Mouse (Mus musculus) myocyte (in vitro differentiated cells): Measurements from ENCODE around the gene Mfsd4a. TPM values are rescaled to one million over a fixed set of nuclear protein-coding genes. Genes with fewer than 3 reads are reported as not detected.

Experiments
- H3K27me3 ChIP-seq: one replicate; pipeline ENCODE4 v1.6.1; 2011; ENCODE audit not compliant: control insufficient read depth, insufficient read depth, insufficient read length
- H3K36me3 ChIP-seq: one replicate; pipeline ENCODE4 v1.6.1; 2011; ENCODE audit not compliant: control insufficient read depth, insufficient read depth
- H3K4me2 ChIP-seq: one replicate; pipeline ENCODE4 v1.6.1; 2011; ENCODE audit warnings: low read depth, control low read depth
- H3K4me3 ChIP-seq: one replicate; pipeline ENCODE4 v1.5.1; 2011; ENCODE audit warnings: mild to moderate bottlenecking, control low read depth, moderate library complexity
- H3K79me2 ChIP-seq: one replicate; pipeline ENCODE4 v1.6.1; 2011; ENCODE audit not compliant: control insufficient read depth, insufficient read depth
- H3ac ChIP-seq: one replicate; pipeline ENCODE4 v1.6.1; 2011; ENCODE audit not compliant: control insufficient read depth, insufficient read length
- CEBPB ChIP-seq: IDR thresholded peaks from 2 replicates; pipeline ENCODE4 v1.6.1; 2011; ENCODE audit warnings: mild to moderate bottlenecking, moderate library complexity; ENCODE audit not compliant: poor library complexity, insufficient read depth, severe bottlenecking
- E2F4 ChIP-seq: IDR thresholded peaks from one replicate; pipeline ENCODE4 v1.6.1; 2011; ENCODE audit warnings: mild to moderate bottlenecking, control low read depth, moderate library complexity; ENCODE audit not compliant: insufficient read depth
- MAX ChIP-seq: IDR thresholded peaks from one replicate; pipeline ENCODE4 v1.6.1; 2011; ENCODE audit warnings: low read depth, mild to moderate bottlenecking, control low read depth
- MYOD1 ChIP-seq, 3 experiments: IDR thresholded peaks; one replicate each; pipeline ENCODE4 v1.6.1; 2011; ENCODE audit warnings: control low read depth in 2 of 3, low read depth in 2 of 3, mild to moderate bottlenecking in 2 of 3, moderate library complexity in 1 of 3; ENCODE audit not compliant: insufficient read length in 2 of 3, control insufficient read depth in 1 of 3
- MYOG ChIP-seq, 3 experiments: IDR thresholded peaks; one replicate each; pipeline ENCODE4 v1.6.1; 2011; ENCODE audit warnings: control low read depth in 2 of 3, low read depth in 2 of 3, mild to moderate bottlenecking in 2 of 3; ENCODE audit not compliant: insufficient read length in 2 of 3, control insufficient read depth in 1 of 3, insufficient read depth in 1 of 3
- POLR2A ChIP-seq: IDR thresholded peaks from one replicate; pipeline ENCODE4 v1.6.1; 2011; ENCODE audit warnings: low read depth, mild to moderate bottlenecking, control low read depth, moderate library complexity; ENCODE audit not compliant: insufficient read length
- POLR2AphosphoS2 ChIP-seq: IDR thresholded peaks from one replicate; pipeline ENCODE4 v1.6.1; 2011; ENCODE audit warnings: low read depth, control low read depth; ENCODE audit not compliant: insufficient read length
- REST ChIP-seq: IDR thresholded peaks from one replicate; pipeline ENCODE4 v1.6.1; 2011; ENCODE audit warnings: mild to moderate bottlenecking, control low read depth, moderate library complexity; ENCODE audit not compliant: insufficient read depth, insufficient read length
- SRF ChIP-seq: IDR thresholded peaks from one replicate; pipeline ENCODE4 v1.6.1; 2011; ENCODE audit warnings: low read depth; ENCODE audit not compliant: control insufficient read depth, insufficient read length
- TCF12 ChIP-seq: IDR thresholded peaks from one replicate; pipeline ENCODE4 v1.6.1; 2011; ENCODE audit warnings: mild to moderate bottlenecking, control low read depth; ENCODE audit not compliant: poor library complexity, insufficient read depth, severe bottlenecking
- TCF3 ChIP-seq: IDR thresholded peaks from one replicate; pipeline ENCODE4 v1.6.1; 2011; ENCODE audit warnings: low read depth, control low read depth; ENCODE audit not compliant: insufficient read length
- USF1 ChIP-seq: IDR thresholded peaks from one replicate; pipeline ENCODE4 v1.6.1; 2011; ENCODE audit warnings: low read depth, mild to moderate bottlenecking, control low read depth, moderate library complexity
- polyA plus RNA-seq: library from polyadenylated mRNA; unstranded; fragments of >200 nt; fragmentation: generic; extraction: Trizol; gene quantifications from one replicate; pipeline ENCODE4 v1.2.1, GENCODE M21; 2012; ENCODE audit warnings: missing spikeins

Mfsd4a gene
- polyA plus RNA-seq, 1 experiment = 9.6 TPM

DNA sequence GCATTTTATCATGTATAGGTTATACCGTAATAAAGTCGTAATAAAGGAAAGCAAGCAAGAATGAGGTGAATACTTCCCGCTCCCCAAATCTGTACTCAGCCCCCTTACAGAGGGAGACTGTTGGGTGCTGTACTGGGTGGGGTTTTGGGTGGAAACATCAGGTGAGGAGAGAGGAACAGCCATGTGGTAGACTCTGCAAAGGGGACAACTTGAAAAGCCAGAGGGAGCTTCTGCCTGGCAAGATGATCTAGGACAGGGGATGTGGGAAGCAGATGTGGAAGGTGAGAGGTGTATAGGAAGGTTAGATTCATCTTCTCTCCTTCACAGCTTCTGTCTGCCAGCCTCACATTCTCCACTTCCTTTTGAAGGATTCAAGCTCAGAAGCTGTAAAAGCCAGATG lies 2.8 kb upstream of the Mfsd4a start:
- peaks cover 41% of the 10 kb centered on the region for H3K27me3 ChIP-seq
- no peak for TF ChIP-seq CEBPB
- no peak for TF ChIP-seq E2F4
- no peak for TF ChIP-seq MYOG (IDR thresholded peaks at IDR 0.05; ENCODE audit: control insufficient read depth in 1 of 3, insufficient read depth in 1 of 3, insufficient read length in 2 of 3, low read depth in 2 of 3)
- TF ChIP-seq REST = no peak
- H3K36me3 ChIP-seq = no peaks in the 10 kb centered on the region
- H3K4me3 ChIP-seq = no peak overlapping the region
- no peaks in the 10 kb centered on the region for H3K79me2 ChIP-seq
- no peak overlapping the region for H3K4me2 ChIP-seq
- no peak overlapping the region for H3ac ChIP-seq

DNA sequence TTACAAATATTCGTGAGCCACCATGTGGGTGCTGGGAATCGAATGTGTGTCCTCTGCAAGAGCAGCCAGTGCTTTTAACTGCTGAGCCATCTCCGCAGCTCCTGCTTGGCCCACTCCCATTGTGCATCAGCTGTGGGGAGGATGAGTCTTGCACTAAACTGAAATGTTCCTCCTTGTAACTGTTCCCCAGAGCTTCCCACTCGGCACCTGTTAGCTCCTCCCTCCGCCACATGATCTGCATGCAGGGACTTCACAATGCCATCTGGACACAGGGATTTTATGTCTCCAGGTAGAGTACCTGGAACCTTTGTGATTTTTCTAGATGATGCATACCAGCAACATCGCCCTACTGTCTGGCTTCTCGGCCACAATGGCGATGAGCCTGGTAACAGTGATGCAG lies 1.6 kb upstream of the Mfsd4a start:
- Histone ChIP-seq H3K27me3 (peaks cover 44% of the 10 kb centered on the region), H3ac (no peak overlapping the region), H3K4me3 (no peak overlapping the region), H3K79me2 (no peaks in the 10 kb centered on the region), H3K36me3 (no peaks in the 10 kb centered on the region), H3K4me2 (no peak overlapping the region)
- TF ChIP-seq MAX (no peak), MYOD1 (IDR thresholded peaks at IDR 0.05; ENCODE audit: control insufficient read depth in 1 of 3, insufficient read length in 2 of 3, low read depth in 2 of 3) (no peak), MYOG (IDR thresholded peaks at IDR 0.05; ENCODE audit: control insufficient read depth in 1 of 3, insufficient read depth in 1 of 3, insufficient read length in 2 of 3, low read depth in 2 of 3) (no peak), TCF3 (no peak), USF1 (no peak), E2F4 (no peak), POLR2A (no peak), CEBPB (no peak), REST (no peak), TCF12 (no peak), POLR2AphosphoS2 (no peak), SRF (no peak)

DNA sequence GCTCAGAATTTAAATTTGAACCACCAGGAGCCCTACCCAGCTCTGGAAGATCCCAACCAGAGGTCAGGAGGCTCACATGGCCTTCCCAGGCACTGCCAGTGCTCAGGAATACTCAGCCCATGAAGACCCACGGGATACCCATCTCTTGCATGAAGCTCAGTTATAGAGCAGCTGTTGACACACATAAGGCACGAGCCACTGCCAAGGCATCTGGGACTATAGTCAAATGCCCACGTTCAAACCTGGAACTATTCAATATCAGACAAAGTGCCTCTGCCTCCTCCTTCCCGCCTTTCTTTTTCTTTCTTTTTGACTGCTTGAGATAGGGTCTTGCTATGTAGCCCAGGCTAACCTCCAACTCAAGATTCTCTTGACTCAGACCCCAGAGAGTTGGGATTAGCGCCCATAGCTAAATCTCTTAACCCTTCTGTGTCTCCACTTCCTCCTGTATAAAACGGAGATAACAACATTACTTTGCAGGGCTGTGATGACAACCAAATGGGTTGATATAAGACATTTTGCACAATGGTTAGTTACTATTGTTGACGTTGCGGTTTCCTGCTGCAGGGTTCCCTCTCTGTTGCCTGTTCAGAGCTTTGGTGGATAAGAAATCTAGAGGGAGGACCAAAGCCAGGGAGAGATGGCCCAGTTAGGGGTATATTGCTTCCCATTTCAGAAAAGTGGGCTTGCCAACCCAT lies 2.2 kb downstream of the Mfsd4a start:
- Histone ChIP-seq H3K79me2 (no peaks in the 10 kb centered on the region), H3K36me3 (no peaks in the 10 kb centered on the region), H3K4me2 (no peak overlapping the region), H3ac (no peak overlapping the region), H3K27me3 (peaks cover 58% of the 10 kb centered on the region), H3K4me3 (no peak overlapping the region)
- TF ChIP-seq MAX = no peak
- no peak for TF ChIP-seq E2F4
- TF ChIP-seq SRF = no peak
- TF ChIP-seq TCF12 = no peak
- TF ChIP-seq CEBPB = no peak
- TF ChIP-seq USF1 = no peak
- no peak for TF ChIP-seq POLR2AphosphoS2
- no peak for TF ChIP-seq POLR2A
- TF ChIP-seq MYOD1 (IDR thresholded peaks at IDR 0.05; ENCODE audit: control insufficient read depth in 1 of 3, insufficient read length in 2 of 3, low read depth in 2 of 3) = no peak
- no peak for TF ChIP-seq MYOG (IDR thresholded peaks at IDR 0.05; ENCODE audit: control insufficient read depth in 1 of 3, insufficient read depth in 1 of 3, insufficient read length in 2 of 3, low read depth in 2 of 3)
- TF ChIP-seq TCF3 = no peak
- TF ChIP-seq REST = no peak

DNA sequence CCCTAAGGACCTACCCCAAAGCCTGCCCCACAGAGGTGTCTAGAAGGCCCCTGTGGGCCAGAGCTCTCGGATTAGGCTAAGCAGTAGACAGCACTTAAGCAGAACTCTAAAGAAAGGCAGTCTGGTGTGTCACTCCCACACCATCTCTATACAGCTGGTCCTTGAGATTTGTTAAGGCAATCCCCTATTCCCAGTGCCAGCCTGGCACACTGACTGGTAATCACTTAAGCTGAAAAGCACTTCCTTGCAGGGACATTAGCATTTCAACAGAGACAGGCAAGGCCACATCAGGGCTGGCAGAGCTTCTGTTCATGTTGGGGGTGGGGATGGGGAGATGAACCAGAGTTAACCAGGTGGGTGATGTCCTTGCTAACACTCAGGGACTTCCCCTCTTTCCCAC lies 2.9 kb downstream of the Mfsd4a start:
- H3K4me3 ChIP-seq = no peak overlapping the region
- peaks cover 62% of the 10 kb centered on the region for H3K27me3 ChIP-seq
- no peak overlapping the region for H3ac ChIP-seq
- H3K36me3 ChIP-seq = no peaks in the 10 kb centered on the region
- H3K79me2 ChIP-seq = no peaks in the 10 kb centered on the region
- TF ChIP-seq USF1 = no peak
- H3K4me2 ChIP-seq = no peak overlapping the region

DNA sequence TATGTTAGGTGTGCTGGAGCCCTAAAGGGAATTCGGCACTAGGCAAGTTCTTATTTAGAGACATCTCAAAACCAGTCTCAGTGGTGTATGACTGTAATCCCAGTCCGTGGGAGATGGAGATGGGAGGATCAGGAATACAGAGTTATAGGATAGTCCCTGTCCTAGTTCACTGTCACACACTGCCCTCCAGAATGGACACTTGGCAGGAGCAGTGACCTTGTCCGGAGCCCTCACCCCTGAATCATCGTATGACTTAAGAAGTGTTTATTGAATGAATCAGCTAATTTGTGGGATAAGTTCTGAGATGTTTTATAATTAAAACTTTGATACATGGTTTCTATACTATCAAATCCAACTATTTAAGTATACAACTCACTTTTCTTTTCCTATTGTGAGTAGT lies 4.8 kb downstream of the Mfsd4a start:
- H3K4me3 ChIP-seq = no peak overlapping the region
- no peaks in the 10 kb centered on the region for H3K36me3 ChIP-seq
- no peaks in the 10 kb centered on the region for H3K79me2 ChIP-seq
- TF ChIP-seq MYOD1 (IDR thresholded peaks at IDR 0.05; ENCODE audit: control insufficient read depth in 1 of 3, insufficient read length in 2 of 3, low read depth in 2 of 3) = no peak
- TF ChIP-seq POLR2A = no peak
- TF ChIP-seq MAX = no peak
- TF ChIP-seq TCF3 = no peak
- TF ChIP-seq E2F4 = no peak
- no peak for TF ChIP-seq CEBPB
- no peak for TF ChIP-seq USF1
- no peak for TF ChIP-seq MYOG (IDR thresholded peaks at IDR 0.05; ENCODE audit: control insufficient read depth in 1 of 3, insufficient read depth in 1 of 3, insufficient read length in 2 of 3, low read depth in 2 of 3)
- no peak for TF ChIP-seq REST
- TF ChIP-seq POLR2AphosphoS2 = no peak
- no peak for TF ChIP-seq TCF12
- no peak for TF ChIP-seq SRF
- H3ac ChIP-seq = no peak overlapping the region
- peaks cover 56% of the 10 kb centered on the region for H3K27me3 ChIP-seq
- no peak overlapping the region for H3K4me2 ChIP-seq
